ENCODE assay signal across 8 mouse cellular contexts in genomic region chr2:136532033-136532432, GRCm38 (mm10). TPM values are rescaled to one million over a fixed set of nuclear protein-coding genes. Genes with fewer than 3 reads are reported as not detected.
DNase-seq lines count a peak whose midpoint lies in the region; ATAC-seq lines count a peak whose summit lies in the region.

No protein-coding gene starts in this region.

- DNase-seq in R1 (ENCODE audit: low read depth, low spot score), result peak; percentile 82
- peak; percentile 89 for DNase-seq in cerebellum, adult 8-10 months
- DNase-seq in forelimb bud, embryonic 11.5 days (ENCODE audit: low read depth, low spot score), result peak; percentile 90
- peak; percentile 34 for DNase-seq in heart, postnatal 25 days (ENCODE audit: low spot score)
- peak; percentile 83 to 90 for DNase-seq in kidney, postnatal 4 days
- peak; percentile 51 for DNase-seq in liver, embryonic 13.5 days
- DNase-seq in thymus, postnatal 0 days (ENCODE audit: low spot score), result peak; percentile 59

- H3K27ac ChIP-seq in liver, embryonic 13.5 days, result no peak overlapping the region
- H3K27ac ChIP-seq in neural tube, embryonic 12.5 days, result no peak overlapping the region

- H3K4me1 ChIP-seq in liver, embryonic 13.5 days (replicated peaks), result no peaks in the 10 kb centered on the region
- H3K4me1 ChIP-seq in neural tube, embryonic 12.5 days, result no peaks in the 10 kb centered on the region

- ATAC-seq in liver, embryonic 13.5 days (ENCODE audit: low read depth), result peak; percentile 95
- ATAC-seq in neural tube, embryonic 12.5 days (ENCODE audit: low FRiP score, low read depth), result peak; percentile 100

- no peaks in the 10 kb centered on the region for H3K36me3 ChIP-seq in liver, embryonic 13.5 days
- no peaks in the 10 kb centered on the region for H3K36me3 ChIP-seq in neural tube, embryonic 12.5 days

- no peak overlapping the region for H3K9ac ChIP-seq in liver, embryonic 13.5 days
- peak overlapping the region; percentile 61 for H3K9ac ChIP-seq in neural tube, embryonic 12.5 days

- intact Hi-C loops in heart, postnatal 25 days (cut with DNase I), result no loop called here

- H3K4me2 ChIP-seq in liver, embryonic 13.5 days, result peak overlapping the region; percentile 63
- H3K4me2 ChIP-seq in neural tube, embryonic 12.5 days (replicated peaks), result peak overlapping the region; percentile 68

- no peaks in the 10 kb centered on the region for H3K9me3 ChIP-seq in liver, embryonic 13.5 days (replicated peaks)
- H3K9me3 ChIP-seq in neural tube, embryonic 12.5 days, result no peaks in the 10 kb centered on the region

- WGBS in liver, embryonic 13.5 days (ENCODE audit: insufficient replicate concordance), result 1% methylated on average over 23 of the region's 23 CpGs
- WGBS in neural tube, embryonic 12.5 days, result under 1% methylated on average over 23 of the region's 23 CpGs

- H3K27me3 ChIP-seq in liver, embryonic 13.5 days, result no peaks in the 10 kb centered on the region
- no peaks in the 10 kb centered on the region for H3K27me3 ChIP-seq in neural tube, embryonic 12.5 days (replicated peaks)

- H3K4me3 ChIP-seq in liver, embryonic 13.5 days (replicated peaks), result peak overlapping the region; percentile 51
- peak overlapping the region; percentile 44 for H3K4me3 ChIP-seq in neural tube, embryonic 12.5 days

RNA-seq across cellular contexts. Expression of gene Ankef1, which starts 30.3 kb away (rescaled TPM):
- under 1 TPM; 0.21 to 0.64 TPM for total RNA-seq in heart, postnatal 25 days (2021)
- polyA plus RNA-seq in liver, embryonic 13.5 days (2015; fragmentation: Nextera tagmentation; extraction: Ambion mirVana), result not detected in 2 replicates
- 0.44 and 0.59 TPM in 2 replicates for polyA plus RNA-seq in neural tube, embryonic 12.5 days (2016; fragmentation: Nextera tagmentation; extraction: Ambion mirVana)
- 0.05 and 0.09 TPM in 2 replicates for polyA plus RNA-seq in thymus, postnatal 0 days (2015; fragmentation: Nextera tagmentation; extraction: Ambion mirVana)

Comparison
In these comparisons a context has a peak if more than half of its experiments do, and no peak if none do; other contexts are left out.
1. DNase-seq: peak in every context shown above with its lines; median percentile 90 in forelimb bud, embryonic 11.5 days; 89 in cerebellum, adult 8-10 months; 86 in kidney, postnatal 4 days; 82 in R1; 59 in thymus, postnatal 0 days; 51 in liver, embryonic 13.5 days; 34 in heart, postnatal 25 days.